Mouse (Mus musculus): ENCODE results near the gene Galp. TPM values are rescaled to one million over a fixed set of nuclear protein-coding genes. Genes with fewer than 3 reads are reported as not detected.
"Not testable (repeated sequence)": the region's sequence is repeated elsewhere in the genome, so short reads cannot be mapped to it uniquely, and the experiment has no call there.

Gene Galp
- polyA plus RNA-seq, 1 experiment from 2014 or later: not detected

DNA sequence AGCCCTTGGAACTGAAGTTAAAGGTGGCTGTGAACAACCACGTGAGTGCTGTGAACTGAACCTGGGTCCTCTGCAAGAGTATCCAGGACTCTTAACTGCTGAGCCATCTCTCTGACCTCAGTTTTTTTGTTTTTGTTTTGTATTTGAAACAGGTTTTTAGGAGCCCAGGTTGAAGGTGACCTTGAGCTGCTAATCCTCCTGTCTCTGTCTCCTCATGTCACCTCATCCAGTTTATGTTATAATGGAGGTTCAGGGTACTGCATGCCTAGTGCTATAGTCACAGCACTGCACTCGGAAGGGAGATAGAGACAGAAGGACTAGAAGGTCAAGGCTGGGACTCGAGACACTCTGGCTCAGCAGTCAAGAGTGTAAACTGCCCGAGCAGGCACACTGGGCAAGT lies 34.7 kb upstream of the Galp start:
- H3K9ac ChIP-seq: no peak overlapping the region
- no peaks in the 10 kb centered on the region for H3K9me3 ChIP-seq (replicated peaks)
- no peak overlapping the region for H3K4me2 ChIP-seq
- 0 out of 2 replicates have a peak, but pooled peaks cover 4% of the 10 kb centered on the region for H3K27me3 ChIP-seq (replicated peaks)
- H3K36me3 ChIP-seq: no peaks in the 10 kb centered on the region
- peaks cover 10% of the 10 kb centered on the region for H3K4me1 ChIP-seq
- ATAC-seq: no peak
- H3K4me3 ChIP-seq: no peak overlapping the region
- H3K27ac ChIP-seq: no peak overlapping the region
- 57% methylated on average over 4 of the region's 4 CpGs for WGBS (ENCODE audit: insufficient replicate concordance)

DNA sequence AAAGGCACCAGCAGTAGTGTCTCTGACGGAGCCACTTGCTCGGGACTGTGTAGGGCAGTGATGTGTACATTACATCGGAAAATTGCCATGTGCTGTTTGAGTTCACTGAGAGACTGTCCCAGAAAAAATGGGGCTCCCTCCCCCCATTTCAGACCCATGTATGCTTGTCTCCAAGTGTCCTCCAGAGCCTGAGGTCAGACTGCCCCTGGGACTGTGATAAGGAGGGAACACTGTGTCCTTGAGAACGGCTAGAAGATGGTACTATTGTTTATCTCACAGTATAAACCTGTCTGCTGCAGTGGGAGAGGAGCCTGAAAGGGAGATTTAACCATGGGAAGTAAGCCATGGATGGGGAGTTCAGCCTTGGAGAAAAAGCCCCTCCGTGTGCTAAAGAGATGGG lies 32.2 kb upstream of the Galp start:
- ATAC-seq: no peak
- Histone ChIP-seq H3K9me3 (replicated peaks) (no peaks in the 10 kb centered on the region), H3K4me3 (no peak overlapping the region), H3K4me1 (no peaks in the 10 kb centered on the region; the same call in 1 of the 2 replicates), H3K27ac (no peak overlapping the region), H3K36me3 (no peaks in the 10 kb centered on the region), H3K9ac (no peak overlapping the region), H3K27me3 (replicated peaks) (0 out of 2 replicates have a peak, but pooled peaks cover 4% of the 10 kb centered on the region), H3K4me2 (no peak overlapping the region)
- WGBS (ENCODE audit: insufficient replicate concordance): 50% methylated on average over 5 of the region's 5 CpGs

DNA sequence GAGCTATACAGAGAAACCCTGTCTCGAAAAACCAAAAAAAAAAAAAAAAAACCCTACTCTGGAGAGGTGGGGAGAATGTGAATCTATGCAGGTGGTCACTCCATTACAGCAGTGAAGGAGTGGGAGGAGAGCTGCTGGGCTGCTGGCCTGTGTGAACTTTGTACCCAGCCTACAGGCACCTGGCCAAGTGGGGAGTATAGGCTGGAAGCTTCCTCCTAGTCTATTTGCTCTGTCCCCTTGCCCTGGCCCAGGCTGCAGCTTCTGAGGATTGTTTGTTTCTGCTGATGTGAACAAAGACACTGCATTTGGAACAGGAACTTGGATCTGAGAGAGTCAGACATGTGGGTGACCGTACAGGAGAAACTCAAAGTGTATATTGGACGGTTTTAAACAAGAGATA lies 27.5 kb upstream of the Galp start:
- Histone ChIP-seq H3K4me1 (peaks cover 33% of the 10 kb centered on the region), H3K4me3 (no peak overlapping the region), H3K9ac (no peak overlapping the region), H3K27me3 (replicated peaks) (0 out of 2 replicates have a peak, but pooled peaks cover under 1% of the 10 kb centered on the region), H3K36me3 (no peaks in the 10 kb centered on the region; the same call in 1 of the 2 replicates), H3K4me2 (no peak overlapping the region), H3K27ac (0 out of 2 replicates have a peak overlapping the region, but pooled peaks have one; percentile 26), H3K9me3 (replicated peaks) (no peaks in the 10 kb centered on the region)
- WGBS (ENCODE audit: insufficient replicate concordance): 56% methylated on average over 3 of the region's 3 CpGs
- no peak for ATAC-seq

DNA sequence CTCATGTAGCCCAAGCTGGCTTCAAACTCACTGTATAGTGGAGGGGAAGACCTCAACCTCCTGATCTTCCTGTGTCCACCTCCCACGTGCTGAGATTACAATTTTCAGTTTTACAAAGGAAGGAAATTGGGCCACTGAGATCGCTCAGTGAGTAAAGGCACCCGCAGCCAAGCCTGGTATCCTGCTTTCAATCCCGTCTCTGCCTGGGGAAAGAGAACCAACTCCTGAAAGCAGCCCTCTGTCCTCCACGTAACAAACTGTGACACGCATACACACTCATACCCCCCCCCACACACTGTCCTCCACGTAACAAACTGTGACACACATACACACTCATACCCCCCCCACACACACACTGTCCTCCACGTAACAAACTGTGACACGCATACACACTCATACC lies 26.5 kb upstream of the Galp start:
- Histone ChIP-seq H3K4me1 (peaks cover 43% of the 10 kb centered on the region), H3K9ac (no peak overlapping the region), H3K27me3 (replicated peaks) (no peaks in the 10 kb centered on the region), H3K27ac (0 out of 2 replicates have a peak overlapping the region, but pooled peaks have one; percentile 1), H3K4me2 (no peak overlapping the region), H3K36me3 (no peaks in the 10 kb centered on the region; the same call in 1 of the 2 replicates), H3K9me3 (replicated peaks) (no peaks in the 10 kb centered on the region), H3K4me3 (no peak overlapping the region)
- 73% methylated on average over 9 of the region's 9 CpGs for WGBS (ENCODE audit: insufficient replicate concordance)
- no peak for ATAC-seq

DNA sequence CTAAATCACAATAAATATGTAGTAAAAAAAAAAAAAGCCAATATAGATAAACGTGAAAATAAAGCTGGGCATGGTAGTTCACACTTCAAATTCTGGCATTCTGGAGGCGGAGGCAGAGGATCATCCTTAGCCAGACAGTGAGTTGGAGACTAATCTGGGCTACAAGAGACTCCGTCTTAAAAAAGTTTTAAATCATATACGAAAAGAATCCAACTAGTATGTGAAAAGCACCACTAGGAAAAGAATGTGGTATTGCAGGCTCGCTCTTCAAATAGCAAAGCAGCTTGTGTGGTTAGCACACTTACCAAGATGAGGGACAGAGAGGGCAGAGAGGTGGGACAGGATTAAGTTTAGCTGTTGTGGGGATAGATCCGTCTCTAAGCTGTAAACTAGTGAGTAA lies 26.0 kb upstream of the Galp start:
- Histone ChIP-seq H3K36me3 (peaks cover 3% of the 10 kb centered on the region; the same call in 1 of the 2 replicates), H3K4me2 (peak overlapping the region; percentile 94), H3K4me1 (peaks cover 48% of the 10 kb centered on the region), H3K9ac (no peak overlapping the region), H3K4me3 (peak overlapping the region; percentile 74), H3K9me3 (replicated peaks) (no peaks in the 10 kb centered on the region), H3K27me3 (replicated peaks) (no peaks in the 10 kb centered on the region), H3K27ac (peak overlapping the region; percentile 80; the same call in 1 of the 2 replicates)
- 58% methylated on average over 6 of the region's 6 CpGs for WGBS (ENCODE audit: insufficient replicate concordance)
- ATAC-seq: no peak

DNA sequence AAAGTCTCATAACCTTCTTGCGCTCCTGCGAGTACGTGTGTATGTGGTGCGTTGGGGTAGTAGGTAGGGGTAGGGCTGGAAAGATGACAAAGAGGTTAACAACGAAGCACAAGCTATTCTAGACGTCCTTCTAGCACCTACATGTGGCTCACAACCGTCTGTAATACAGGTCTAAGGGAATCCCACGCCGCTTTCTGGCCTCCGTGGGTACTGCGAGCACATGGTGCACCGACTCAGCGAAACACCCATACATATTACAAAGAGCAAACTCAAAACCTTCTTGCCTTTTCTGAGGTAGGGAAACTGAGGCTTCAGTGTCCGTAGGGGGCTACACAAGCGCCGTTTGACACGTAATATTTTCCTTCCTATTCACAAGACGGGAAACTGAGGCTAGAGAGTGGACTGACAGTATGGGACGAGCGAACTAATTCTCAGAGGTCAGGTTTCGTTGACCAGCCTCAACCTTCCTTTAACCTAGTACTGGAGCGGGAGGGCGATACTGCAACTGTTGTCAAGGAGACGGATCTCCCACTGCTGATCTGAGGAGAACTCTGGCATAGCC lies 25.4 kb upstream of the Galp start:
- H3K4me2 ChIP-seq: peak overlapping the region; percentile 94
- no peaks in the 10 kb centered on the region for H3K9me3 ChIP-seq (replicated peaks)
- no peaks in the 10 kb centered on the region for H3K27me3 ChIP-seq (replicated peaks)
- H3K27ac ChIP-seq: peak overlapping the region; percentile 80
- 1% methylated on average over 24 of the region's 24 CpGs for WGBS (ENCODE audit: insufficient replicate concordance)
- peaks cover 49% of the 10 kb centered on the region for H3K4me1 ChIP-seq
- peak; percentile 48 for ATAC-seq
- peak overlapping the region; percentile 84 for H3K9ac ChIP-seq
- peak overlapping the region; percentile 74 for H3K4me3 ChIP-seq
- H3K36me3 ChIP-seq: peaks cover 5% of the 10 kb centered on the region; the same call in 1 of the 2 replicates

DNA sequence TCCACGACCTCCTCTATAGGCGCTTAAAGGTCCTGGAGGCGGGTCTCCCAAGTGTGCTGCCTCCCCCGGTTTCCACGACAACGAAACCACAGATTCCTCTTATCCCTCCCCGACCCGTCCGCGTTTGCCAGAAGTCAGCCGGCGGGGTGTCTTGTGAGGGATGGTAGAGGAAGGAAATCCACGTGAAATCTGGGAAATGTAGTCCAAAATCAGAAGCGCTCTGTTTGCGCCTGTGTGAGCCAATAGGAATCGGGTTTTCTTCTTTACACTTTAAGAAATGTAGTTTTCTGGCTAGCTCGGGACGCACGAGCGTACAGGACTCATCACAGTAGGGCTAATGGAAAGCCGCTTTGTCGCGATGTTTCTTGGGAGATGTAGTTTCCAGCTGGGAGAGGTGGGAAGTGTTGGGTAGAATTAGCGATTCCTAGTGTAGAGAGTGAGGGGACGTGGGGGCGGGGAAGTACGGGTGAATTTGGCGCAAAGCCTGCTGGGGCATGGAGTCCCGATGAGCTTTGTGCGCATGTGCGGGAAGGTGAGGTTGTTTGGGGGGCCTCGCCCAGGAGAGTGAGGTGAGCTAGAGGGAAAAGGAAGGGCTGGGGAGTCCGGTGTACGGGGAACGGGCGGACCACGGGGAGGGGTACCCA lies 24.8 kb upstream of the Galp start, which contains the start of gene Zfp444:
Gene Zfp444 (plus strand): TSS at position 221 of the 644 bp plus-strand sequence.
- Histone ChIP-seq H3K27ac (peak within 1 kb of the TSS; percentile 80), H3K9ac (peak within 1 kb of the TSS; percentile 84), H3K9me3 (replicated peaks) (no peaks in the 10 kb centered on the region), H3K4me2 (peak within 1 kb of the TSS; percentile 94), H3K4me1 (peaks cover 49% of the 10 kb centered on the region), H3K27me3 (replicated peaks) (no peaks in the 10 kb centered on the region), H3K4me3 (peak within 1 kb of the TSS; percentile 74), H3K36me3 (peaks cover 9% of the 10 kb centered on the region; the same call in 1 of the 2 replicates)
- under 1% methylated on average over 37 of the region's 37 CpGs for WGBS (ENCODE audit: insufficient replicate concordance)
- ATAC-seq: peak; percentile 84

DNA sequence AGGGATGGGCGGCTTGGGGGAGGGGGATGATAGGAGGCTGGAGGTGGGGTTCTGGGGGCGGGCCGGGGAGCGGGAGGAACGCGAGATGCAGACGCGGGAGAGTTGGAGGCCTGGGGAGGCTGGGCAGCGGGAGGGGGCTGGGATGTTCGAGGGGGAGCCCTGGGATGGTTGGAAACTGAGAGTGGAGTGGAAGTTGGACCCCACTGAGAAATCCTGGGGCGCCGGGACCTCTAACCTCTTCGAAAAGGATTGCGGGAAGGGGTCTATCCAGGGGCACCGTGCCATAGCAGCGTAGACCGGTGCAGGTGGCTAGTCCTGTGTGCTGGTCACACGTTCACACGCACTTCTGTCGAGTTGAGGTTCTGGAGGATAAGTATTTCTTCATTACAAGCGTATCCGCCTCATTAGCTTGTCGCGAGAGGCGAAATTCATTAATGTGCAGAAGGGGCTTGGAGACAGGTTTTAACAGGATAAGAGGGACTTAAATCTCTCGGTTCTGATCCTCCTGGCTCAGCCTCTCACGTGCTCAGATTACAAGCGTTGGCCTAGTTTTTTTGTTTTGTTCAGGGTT lies 24.1 kb upstream of the Galp start:
- no peaks in the 10 kb centered on the region for H3K27me3 ChIP-seq (replicated peaks)
- peak overlapping the region; percentile 84 for H3K9ac ChIP-seq
- 2% methylated on average over 28 of the region's 28 CpGs for WGBS (ENCODE audit: insufficient replicate concordance)
- H3K4me1 ChIP-seq: peaks cover 49% of the 10 kb centered on the region
- H3K4me2 ChIP-seq: peak overlapping the region; percentile 94
- ATAC-seq: peak; percentile 43
- H3K4me3 ChIP-seq: peak overlapping the region; percentile 74
- peaks cover 12% of the 10 kb centered on the region; the same call in 1 of the 2 replicates for H3K36me3 ChIP-seq
- H3K27ac ChIP-seq: peak overlapping the region; percentile 80
- H3K9me3 ChIP-seq (replicated peaks): no peaks in the 10 kb centered on the region

DNA sequence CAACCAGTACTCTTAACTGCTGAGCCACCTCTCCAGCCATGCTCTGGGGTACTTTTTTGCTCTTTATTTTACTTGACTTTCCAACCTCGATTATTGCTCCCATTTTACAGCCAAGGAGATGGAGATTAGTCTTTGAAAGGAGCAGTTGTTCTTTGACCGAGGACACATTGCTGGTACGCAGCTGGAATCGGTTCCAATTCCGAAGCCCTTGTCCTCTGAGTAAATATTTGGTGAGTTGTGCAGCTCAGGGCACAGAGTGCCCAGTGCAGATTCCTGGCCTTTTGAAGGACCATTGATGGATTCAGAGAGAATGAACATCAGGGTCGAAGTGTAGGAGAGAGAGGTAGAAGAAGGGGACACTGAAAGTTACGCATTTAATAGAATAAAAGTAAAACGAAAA lies 23.0 kb upstream of the Galp start:
- no peaks in the 10 kb centered on the region for H3K27me3 ChIP-seq (replicated peaks)
- 75% methylated on average over 8 of the region's 8 CpGs for WGBS (ENCODE audit: insufficient replicate concordance)
- ATAC-seq: no peak
- peaks cover 21% of the 10 kb centered on the region; the same call in 1 of the 2 replicates for H3K36me3 ChIP-seq
- peaks cover 49% of the 10 kb centered on the region for H3K4me1 ChIP-seq
- H3K4me2 ChIP-seq: peak overlapping the region; percentile 94
- H3K9me3 ChIP-seq (replicated peaks): no peaks in the 10 kb centered on the region
- no peak overlapping the region for H3K9ac ChIP-seq
- H3K27ac ChIP-seq: peak overlapping the region; percentile 50
- H3K4me3 ChIP-seq: no peak overlapping the region

DNA sequence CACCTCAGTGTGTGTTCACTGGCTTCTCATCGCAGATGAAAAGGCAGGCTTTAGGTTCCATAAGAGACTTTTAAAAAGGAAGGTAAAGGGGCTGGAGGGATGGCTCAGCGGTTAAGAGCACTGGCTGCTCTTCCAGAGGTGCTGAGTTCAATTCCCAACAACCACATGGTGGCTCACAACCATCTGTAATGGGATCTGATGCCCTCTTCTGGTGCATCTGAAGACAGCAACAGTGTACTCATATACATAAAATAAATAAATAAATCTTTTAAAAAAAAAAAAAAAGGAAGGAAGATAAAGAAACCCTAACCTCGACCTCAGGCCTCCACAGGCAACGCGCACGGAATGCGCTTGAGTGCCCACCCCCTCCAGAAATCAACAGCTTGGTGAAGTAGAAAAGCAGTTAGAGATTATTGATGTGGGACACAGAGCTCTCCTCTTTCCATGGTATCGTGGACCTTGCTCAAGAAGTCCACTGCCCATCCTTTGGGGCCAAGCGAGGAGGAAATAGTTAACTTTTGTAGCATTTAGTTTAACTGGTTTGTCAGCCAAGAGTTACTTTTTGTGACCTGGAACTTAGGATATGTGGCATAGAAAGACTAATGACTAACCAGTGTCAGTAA lies 22.4 kb upstream of the Galp start:
- H3K4me2 ChIP-seq: peak overlapping the region; percentile 17
- H3K36me3 ChIP-seq: peaks cover 23% of the 10 kb centered on the region; the same call in 1 of the 2 replicates
- H3K9me3 ChIP-seq (replicated peaks); ATAC-seq; H3K9ac ChIP-seq; H3K27me3 ChIP-seq (replicated peaks); H3K4me3 ChIP-seq: not testable (repeated sequence)
- H3K27ac ChIP-seq: peak overlapping the region; percentile 50
- WGBS (ENCODE audit: insufficient replicate concordance): 36% methylated on average over 9 of the region's 9 CpGs
- peaks cover 49% of the 10 kb centered on the region for H3K4me1 ChIP-seq

DNA sequence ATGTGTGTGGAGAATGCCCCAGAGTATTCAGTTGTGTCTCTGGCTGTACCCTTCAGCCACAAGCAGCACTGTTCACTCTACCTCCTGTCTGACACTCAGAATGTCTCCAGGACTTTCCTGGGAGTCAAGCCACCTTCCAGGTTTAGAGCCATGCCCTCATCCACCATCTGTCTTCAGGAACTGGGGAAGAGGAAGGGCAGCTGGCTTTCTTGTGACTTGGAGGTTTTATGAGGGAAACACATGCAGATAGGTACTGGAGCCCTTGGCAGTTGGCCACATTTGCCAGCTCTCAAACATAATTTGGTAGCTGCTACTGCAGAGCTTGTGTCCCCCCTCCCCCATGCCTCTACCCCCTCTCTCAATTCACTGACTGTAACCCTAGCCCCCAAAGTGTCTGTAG lies 17.9 kb upstream of the Galp start:
- no peak overlapping the region for H3K9ac ChIP-seq
- H3K4me1 ChIP-seq: peaks cover 28% of the 10 kb centered on the region
- no peaks in the 10 kb centered on the region for H3K27me3 ChIP-seq (replicated peaks)
- H3K27ac ChIP-seq: no peak overlapping the region
- peaks cover 33% of the 10 kb centered on the region for H3K36me3 ChIP-seq
- no peak overlapping the region for H3K4me2 ChIP-seq
- ATAC-seq: no peak
- no peak overlapping the region for H3K4me3 ChIP-seq
- H3K9me3 ChIP-seq (replicated peaks): no peaks in the 10 kb centered on the region

DNA sequence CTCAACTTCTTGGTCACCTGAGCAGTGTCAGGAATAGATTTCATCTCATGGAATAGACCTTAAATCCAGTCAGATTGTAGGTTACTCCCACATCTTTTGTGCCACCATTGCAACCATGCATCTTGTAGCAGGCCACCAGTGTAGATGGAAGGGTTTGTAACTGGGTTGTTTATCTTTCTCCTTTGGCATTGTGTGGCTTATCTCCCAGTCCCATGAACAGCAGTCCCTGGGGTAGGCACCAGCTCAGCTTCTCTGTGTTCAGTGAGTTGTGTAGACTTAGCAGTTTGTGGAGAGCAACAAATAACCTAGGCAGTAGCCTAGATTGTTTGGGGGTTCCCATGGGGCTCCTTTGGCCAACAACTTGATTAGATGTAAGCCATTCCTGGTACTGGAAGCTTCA lies 14.0 kb upstream of the Galp start:
- Histone ChIP-seq H3K27ac (no peak overlapping the region), H3K4me2 (no peak overlapping the region), H3K9ac (no peak overlapping the region), H3K9me3 (replicated peaks) (no peaks in the 10 kb centered on the region), H3K4me1 (peaks cover 9% of the 10 kb centered on the region), H3K36me3 (peaks cover 57% of the 10 kb centered on the region), H3K4me3 (no peak overlapping the region), H3K27me3 (replicated peaks) (no peaks in the 10 kb centered on the region)
- ATAC-seq: peak; percentile 56; the same call in 1 of the 2 replicates
